ENCODE assay signal across 22 mouse cellular contexts in the genomic region with DNA sequence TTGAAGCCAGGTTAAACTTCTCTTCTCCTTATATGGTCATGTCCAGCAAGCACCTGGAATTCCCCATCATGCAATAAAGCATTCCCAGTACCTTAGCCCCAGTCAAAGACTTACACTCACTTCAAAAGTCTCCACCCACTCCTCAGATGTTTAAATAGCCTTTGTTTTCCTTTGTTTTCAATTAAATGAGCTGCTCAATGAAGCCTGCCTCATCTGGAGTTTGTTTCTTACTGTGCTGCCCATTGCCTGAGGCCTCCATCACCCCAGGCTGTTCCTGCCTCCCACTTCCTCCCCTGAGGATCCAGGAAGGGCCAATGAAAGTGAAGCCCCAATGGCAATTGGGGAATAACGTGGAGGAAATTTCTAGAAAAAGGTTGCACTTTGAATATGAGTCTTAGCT.
"Had no signal": no experiment of that assay in that cellular context is flagged by ENCODE, and none has a peak within 500 bp of the region (broad histone marks: within the 10 kb centered on the region; RNA-seq: fewer than 3 reads in every experiment).

No protein-coding gene starts in this region.

- H3K4me3 ChIP-seq: heart, adult 2 months; heart, embryonic 13.5 days; heart, embryonic 15.5 days; hindbrain, embryonic 12.5 days; intestine, embryonic 15.5 days; layer of hippocampus, adult 2 months; left cerebral cortex, adult 2 months; limb, embryonic 13.5 days; limb, embryonic 15.5 days; liver, embryonic 12.5 days had no signal

- DNase-seq: gastrocnemius, postnatal 14 days; gastrocnemius, postnatal 36 days; heart, adult 11 months; heart, adult 2 months; heart, postnatal 14 days; heart, postnatal 36 days; kidney, adult 18-20 months; kidney, adult 8-10 months; kidney, postnatal 10 days; kidney, postnatal 25 days; kidney, postnatal 4 days; left cerebral cortex, postnatal 4 days had no signal

- H3K9ac ChIP-seq: heart, embryonic 13.5 days; heart, embryonic 15.5 days; hindbrain, embryonic 12.5 days; hindbrain, embryonic 14.5 days; intestine, embryonic 15.5 days; limb, embryonic 13.5 days; limb, embryonic 15.5 days; liver, embryonic 12.5 days had no signal

- H3K4me1 ChIP-seq: heart, embryonic 15.5 days; intestine, embryonic 15.5 days; limb, embryonic 13.5 days; limb, embryonic 15.5 days had no signal

- H3K27me3 ChIP-seq: heart, embryonic 13.5 days; heart, embryonic 15.5 days; hindbrain, embryonic 12.5 days; intestine, embryonic 15.5 days; limb, embryonic 13.5 days; limb, embryonic 15.5 days; liver, embryonic 12.5 days had no signal

- H3K9me3 ChIP-seq: heart, embryonic 13.5 days; heart, embryonic 15.5 days; hindbrain, embryonic 12.5 days; intestine, embryonic 15.5 days; limb, embryonic 13.5 days; limb, embryonic 15.5 days; liver, embryonic 12.5 days had no signal

- H3K27ac ChIP-seq: heart, adult 2 months; heart, embryonic 13.5 days; heart, embryonic 15.5 days; hindbrain, embryonic 12.5 days; hindbrain, embryonic 14.5 days; intestine, embryonic 15.5 days; layer of hippocampus, adult 2 months; left cerebral cortex, adult 2 months; limb, embryonic 13.5 days; limb, embryonic 15.5 days; liver, embryonic 12.5 days had no signal
